Mouse (Mus musculus) naive thymus-derived CD4-positive, alpha-beta T cell, adult 2 months (primary cell): ENCODE data around the gene Sirt2.

Source experiments
- DNase-seq: peaks from one replicate; pipeline ENCODE4 v3.0.0-alpha.2; 2011; ENCODE audit warnings: low read depth

Gene Sirt2

GRCm38 (mm10) chr7:28766910-28767309 lies 375 bp downstream of the Sirt2 start:
- peak; percentile 48 for DNase-seq

- no peak for DNase-seq
Measured at GRCm38 (mm10) chr7:28767462-28767965, 979 bp downstream of the Sirt2 start, which contains the start of gene Nfkbib. Gene Nfkbib (minus strand): TSS chr7:28767512.

GRCm38 (mm10) chr7:28769414-28769958 lies 3.0 kb downstream of the Sirt2 start:
- DNase-seq: no peak

- no peak for DNase-seq
Measured at GRCm38 (mm10) chr7:28770309-28770708, 3.8 kb downstream of the Sirt2 start.

GRCm38 (mm10) chr7:28771867-28772266 lies 5.3 kb downstream of the Sirt2 start:
- DNase-seq: no peak

GRCm38 (mm10) chr7:28773163-28773562 lies 6.6 kb downstream of the Sirt2 start:
- no peak for DNase-seq

- DNase-seq: no peak
Measured at GRCm38 (mm10) chr7:28774164-28774563, 7.6 kb downstream of the Sirt2 start.

GRCm38 (mm10) chr7:28775129-28775528 lies 8.6 kb downstream of the Sirt2 start:
- no peak for DNase-seq

- no peak for DNase-seq
Measured at GRCm38 (mm10) chr7:28778825-28779224, 12.3 kb downstream of the Sirt2 start.

GRCm38 (mm10) chr7:28780067-28780658 lies 13.6 kb downstream of the Sirt2 start:
- DNase-seq: peak; percentile 94

- no peak for DNase-seq
Measured at GRCm38 (mm10) chr7:28780857-28781256, 14.3 kb downstream of the Sirt2 start.

- peak; percentile 93 for DNase-seq
Measured at GRCm38 (mm10) chr7:28781261-28781663, 14.7 kb downstream of the Sirt2 start.

- no peak for DNase-seq
Measured at GRCm38 (mm10) chr7:28785161-28785560, 18.6 kb downstream of the Sirt2 start.

- DNase-seq: no peak
Measured at GRCm38 (mm10) chr7:28787884-28788283, 21.3 kb downstream of the Sirt2 start.

- DNase-seq: peak; percentile 67
Measured at GRCm38 (mm10) chr7:28788307-28789195, 22.0 kb downstream of the Sirt2 start, which contains the start of gene Rinl. Gene Rinl (plus strand): TSS chr7:28788969.

- DNase-seq: no peak
Measured at GRCm38 (mm10) chr7:28789235-28789634, 22.7 kb downstream of the Sirt2 start.

- DNase-seq: peak; percentile 32
Measured at GRCm38 (mm10) chr7:28790066-28790806, 23.7 kb downstream of the Sirt2 start.

- DNase-seq: peak; percentile 21
Measured at GRCm38 (mm10) chr7:28791706-28792105, 25.2 kb downstream of the Sirt2 start.

GRCm38 (mm10) chr7:28792391-28793185 lies 26.1 kb downstream of the Sirt2 start:
- DNase-seq: peak; percentile 79

- peak; percentile 52 for DNase-seq
Measured at GRCm38 (mm10) chr7:28793834-28794233, 27.3 kb downstream of the Sirt2 start.

- DNase-seq: peak; percentile 45
Measured at GRCm38 (mm10) chr7:28794496-28794895, 28.0 kb downstream of the Sirt2 start.
